Mouse (Mus musculus) T-helper 1 cell (primary cell): ENCODE results near the gene Ptbp3.
"Not testable (repeated sequence)": the region's sequence is repeated elsewhere in the genome, so short reads cannot be mapped to it uniquely, and the experiment has no call there.

ENCODE experiments used
- in situ Hi-C: fragments of 300-600 bp; cut with MboI, MseI; formaldehyde crosslinking; loops from one replicate; pipeline ENCODE4 v1.15.1; 2025; ENCODE audit warnings: high pct_unique_total_duplicates

The Ptbp3 gene

GRCm38 (mm10) chr4:59557343-59557742 is 8.2 kb upstream of the Ptbp3 start:
- in situ Hi-C loops = not testable (repeated sequence)

GRCm38 (mm10) chr4:59555177-59555576 is 6.0 kb upstream of the Ptbp3 start:
- in situ Hi-C loops = no loop called here

GRCm38 (mm10) chr4:59553576-59553975 is 4.4 kb upstream of the Ptbp3 start:
- in situ Hi-C loops = no loop called here

- in situ Hi-C loops = no loop called here
Measured at GRCm38 (mm10) chr4:59552835-59553234, 3.7 kb upstream of the Ptbp3 start.

GRCm38 (mm10) chr4:59551901-59552300 is 2.7 kb upstream of the Ptbp3 start:
- in situ Hi-C loops = no loop called here

- in situ Hi-C loops = no loop called here
Measured at GRCm38 (mm10) chr4:59549977-59550560, 905 bp upstream of the Ptbp3 start.

- in situ Hi-C loops = no loop called here
Measured at GRCm38 (mm10) chr4:59548560-59549174, 497 bp downstream of the Ptbp3 start.

GRCm38 (mm10) chr4:59548011-59548559 is 1.1 kb downstream of the Ptbp3 start:
- in situ Hi-C loops = no loop called here

- in situ Hi-C loops = no loop called here
Measured at GRCm38 (mm10) chr4:59547136-59547889, 1.9 kb downstream of the Ptbp3 start.

- in situ Hi-C loops = no loop called here
Measured at GRCm38 (mm10) chr4:59546285-59547071, 2.7 kb downstream of the Ptbp3 start.

- in situ Hi-C loops = no loop called here
Measured at GRCm38 (mm10) chr4:59544654-59545053, 4.5 kb downstream of the Ptbp3 start.

GRCm38 (mm10) chr4:59543006-59543405 is 6.2 kb downstream of the Ptbp3 start:
- in situ Hi-C loops = no loop called here

- in situ Hi-C loops = no loop called here
Measured at GRCm38 (mm10) chr4:59536281-59536680, 12.9 kb downstream of the Ptbp3 start.

GRCm38 (mm10) chr4:59535624-59536023 is 13.5 kb downstream of the Ptbp3 start:
- in situ Hi-C loops = no loop called here

GRCm38 (mm10) chr4:59533268-59533667 is 15.9 kb downstream of the Ptbp3 start:
- in situ Hi-C loops = no loop called here

- in situ Hi-C loops = no loop called here
Measured at GRCm38 (mm10) chr4:59531172-59531571, 18.0 kb downstream of the Ptbp3 start.

- in situ Hi-C loops = no loop called here
Measured at GRCm38 (mm10) chr4:59527470-59527869, 21.7 kb downstream of the Ptbp3 start.

GRCm38 (mm10) chr4:59526728-59527127 is 22.4 kb downstream of the Ptbp3 start:
- in situ Hi-C loops = no loop called here

GRCm38 (mm10) chr4:59524875-59525274 is 24.3 kb downstream of the Ptbp3 start:
- in situ Hi-C loops = no loop called here

GRCm38 (mm10) chr4:59510321-59510720 is 38.8 kb downstream of the Ptbp3 start:
- in situ Hi-C loops = no loop called here

- in situ Hi-C loops = no loop called here
Measured at GRCm38 (mm10) chr4:59509558-59509957, 39.6 kb downstream of the Ptbp3 start.

- in situ Hi-C loops = no loop called here
Measured at GRCm38 (mm10) chr4:59507766-59508165, 41.4 kb downstream of the Ptbp3 start.
